Mouse (Mus musculus) olfactory bulb, adult 2 months (tissue): ENCODE measurements at regions not wholly inside any gene's neighbourhood (a gene's known extent, or its start where the extent isn't known, plus 50 kb on each side); places are given as distances from the start of the nearest gene placed in this dataset.
A peak's percentile ranks its signal among the peaks of the same experiment; 100 is the strongest.

ENCODE experiments used
- H3K27ac ChIP-seq: fragments of 200-500 bp; 2 replicates; pipeline ENCODE4 v1.5.1; 2012; ENCODE audit warnings: low read depth, low read length; ENCODE audit not compliant: insufficient read depth
- H3K4me1 ChIP-seq: fragments of 200-500 bp; 2 replicates; pipeline ENCODE4 v1.6.1; 2012; ENCODE audit warnings: low read length; ENCODE audit not compliant: control insufficient read depth, insufficient read depth
- H3K4me3 ChIP-seq: fragments of 200-500 bp; 2 replicates; pipeline ENCODE4 v1.5.1; 2012; ENCODE audit warnings: mild to moderate bottlenecking, low read depth, low read length, moderate library complexity; ENCODE audit not compliant: insufficient read depth
- CTCF ChIP-seq: fragments of 200-500 bp; IDR thresholded peaks from 2 replicates; pipeline ENCODE4 v1.5.1; 2012; ENCODE audit warnings: low read depth, mild to moderate bottlenecking, low read length, moderate library complexity; ENCODE audit not compliant: insufficient read depth
- POLR2A ChIP-seq: fragments of 200-500 bp; IDR thresholded peaks from 2 replicates; pipeline ENCODE4 v1.6.1; 2012; ENCODE audit warnings: mild to moderate bottlenecking, low read depth, low read length, moderate library complexity; ENCODE audit not compliant: insufficient read depth
- WGBS: fragments of 180-500 bp; shearing (Covaris S2); methylation state at CpG from one replicate; pipeline ENCODE4 v1.1.7; 2018; 5-methylcytosine and 5-hydroxymethylcytosine counted together

- Histone ChIP-seq H3K27ac (no peak overlapping the region), H3K4me1 (peaks cover 8% of the 10 kb centered on the region), H3K4me3 (no peak overlapping the region)
- WGBS = 65% methylated on average over 6 of the region's 6 CpGs
- TF ChIP-seq POLR2A (no peak), CTCF (no peak)
Observed at GRCm38 (mm10) chr15:62465026-62465839, 1379.7 kb downstream of the Gsdmc2 start.

GRCm38 (mm10) chr15:62462698-62463097 lies 1382.3 kb downstream of the Gsdmc2 start:
- Histone ChIP-seq H3K4me3 (no peak overlapping the region), H3K27ac (peak overlapping the region; percentile 64; the same call in 1 of the 2 replicates), H3K4me1 (peaks cover 8% of the 10 kb centered on the region)
- TF ChIP-seq CTCF = no peak
- no peak for TF ChIP-seq POLR2A
- WGBS = 19% methylated on average over 3 of the region's 3 CpGs

GRCm38 (mm10) chr15:62461398-62462051 lies 1383.5 kb downstream of the Gsdmc2 start:
- no peak for TF ChIP-seq CTCF
- no peak for TF ChIP-seq POLR2A
- no peak overlapping the region for H3K27ac ChIP-seq
- no peak overlapping the region for H3K4me3 ChIP-seq
- peaks cover 8% of the 10 kb centered on the region for H3K4me1 ChIP-seq
- 92% methylated on average over 7 of the region's 7 CpGs for WGBS

GRCm38 (mm10) chr15:62460724-62461123 lies 1384.3 kb downstream of the Gsdmc2 start:
- Histone ChIP-seq H3K27ac (no peak overlapping the region), H3K4me3 (no peak overlapping the region), H3K4me1 (peaks cover 8% of the 10 kb centered on the region)
- TF ChIP-seq POLR2A (no peak), CTCF (no peak)
- WGBS = 93% methylated on average over 2 of the region's 2 CpGs

GRCm38 (mm10) chr15:62460026-62460607 lies 1384.9 kb downstream of the Gsdmc2 start:
- peaks cover 8% of the 10 kb centered on the region for H3K4me1 ChIP-seq
- 90% methylated on average over 6 of the region's 6 CpGs for WGBS
- TF ChIP-seq POLR2A = no peak
- no peak for TF ChIP-seq CTCF
- H3K4me3 ChIP-seq = no peak overlapping the region
- H3K27ac ChIP-seq = no peak overlapping the region

- peaks cover 2% of the 10 kb centered on the region; the same call in 1 of the 2 replicates for H3K4me1 ChIP-seq
- TF ChIP-seq POLR2A = no peak
- no peak overlapping the region for H3K4me3 ChIP-seq
- no peak overlapping the region for H3K27ac ChIP-seq
- WGBS = 70% methylated on average over 2 of the region's 2 CpGs
Observed at GRCm38 (mm10) chr15:62457990-62458389, 1387.0 kb downstream of the Gsdmc2 start.

GRCm38 (mm10) chr15:62457051-62457664 lies 1387.8 kb downstream of the Gsdmc2 start:
- Histone ChIP-seq H3K27ac (no peak overlapping the region), H3K4me3 (no peak overlapping the region), H3K4me1 (no peaks in the 10 kb centered on the region)
- TF ChIP-seq POLR2A (no peak), CTCF (no peak)
- 94% methylated on average over 4 of the region's 4 CpGs for WGBS

GRCm38 (mm10) chr15:62456020-62456419 lies 1389.0 kb downstream of the Gsdmc2 start:
- TF ChIP-seq POLR2A (no peak), CTCF (no peak)
- Histone ChIP-seq H3K27ac (no peak overlapping the region), H3K4me3 (no peak overlapping the region), H3K4me1 (no peaks in the 10 kb centered on the region)
- 88% methylated on average over 1 of the region's 1 CpGs for WGBS

GRCm38 (mm10) chr15:62448116-62448515 lies 1396.9 kb downstream of the Gsdmc2 start:
- Histone ChIP-seq H3K27ac (no peak overlapping the region), H3K4me3 (no peak overlapping the region), H3K4me1 (no peaks in the 10 kb centered on the region)
- 83% methylated on average over 3 of the region's 3 CpGs for WGBS
- TF ChIP-seq POLR2A = no peak
- no peak for TF ChIP-seq CTCF
